Mouse (Mus musculus) kidney, adult 8-10 months (tissue): ENCODE measurements around the gene Heatr6.

Experiments
- DNase-seq, 2 experiments: peaks; one replicate each; pipeline ENCODE4 v3.0.0; 2022

Heatr6 gene

GRCm38 (mm10) chr11:83753581-83754181 lies at the start of gene Heatr6:
Gene Heatr6 (plus strand): TSS chr11:83753696.
- DNase-seq, result peak; percentile 88

DNA sequence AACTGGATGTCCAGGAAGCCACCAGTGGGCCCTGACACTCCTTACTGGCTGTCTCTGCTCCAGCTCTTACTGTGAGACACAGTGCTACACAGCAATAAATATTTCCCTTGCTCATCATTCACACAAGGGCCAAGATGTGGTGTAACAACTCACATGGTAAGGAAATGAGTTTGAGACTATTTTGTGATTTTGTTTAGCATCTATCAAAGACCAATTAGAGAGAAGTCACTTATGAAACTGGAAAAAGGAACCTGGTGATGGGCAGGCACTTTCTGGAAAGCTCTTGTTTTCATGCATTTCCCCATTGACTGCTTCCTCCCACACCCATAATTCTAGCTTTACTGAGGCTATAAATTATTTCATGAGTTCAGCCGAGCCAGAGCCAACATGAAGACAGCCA lies 49.8 kb upstream of the Heatr6 start, which contains the start of gene Wfdc17:
Gene Wfdc17 (plus strand): TSS at position 287 of the 400 bp plus-strand sequence.
- no peak for DNase-seq

GRCm38 (mm10) chr11:83708715-83709114 lies 44.8 kb upstream of the Heatr6 start, which contains the start of gene Wfdc18:
Gene Wfdc18 (plus strand): TSS chr11:83709015.
- DNase-seq, result no peak

DNA sequence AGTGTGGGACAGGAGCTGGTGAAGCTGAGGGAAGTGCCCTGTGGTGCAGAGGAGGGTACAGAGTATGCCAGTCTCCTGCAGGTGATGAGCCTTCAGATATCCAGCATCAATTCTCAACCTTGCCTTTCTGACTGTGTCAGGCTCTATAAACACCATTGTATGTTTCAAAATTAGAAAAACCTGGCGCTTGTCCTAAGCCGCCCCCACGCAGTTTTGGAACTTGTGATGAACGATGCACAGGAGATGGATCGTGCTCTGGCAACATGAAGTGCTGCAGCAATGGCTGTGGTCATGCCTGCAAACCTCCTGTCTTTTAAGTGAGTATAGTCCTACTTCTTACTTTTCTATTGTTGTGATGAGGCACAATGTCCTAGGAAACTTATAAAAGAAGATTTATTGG lies 43.8 kb upstream of the Heatr6 start:
- no peak for DNase-seq

DNA sequence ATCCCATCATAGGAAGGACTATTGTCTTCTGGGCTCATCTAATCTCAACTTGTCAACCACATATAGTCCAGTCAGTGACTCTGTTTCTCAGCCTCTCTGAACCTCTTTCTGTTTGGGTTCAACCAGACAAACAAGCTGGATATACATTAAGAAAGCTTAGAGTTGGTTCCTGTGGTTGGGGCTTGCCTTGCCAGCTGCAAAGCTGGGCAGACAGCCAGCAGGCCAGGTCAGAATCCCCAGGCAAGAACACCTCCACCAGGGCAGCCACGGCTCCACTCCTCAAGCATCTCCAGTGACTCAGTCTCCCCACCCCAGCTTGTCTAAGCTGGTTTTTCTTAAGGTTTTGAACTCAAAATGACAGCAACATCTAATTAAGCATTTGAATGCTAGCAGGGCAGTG lies 40.8 kb upstream of the Heatr6 start:
- DNase-seq, result no peak

DNA sequence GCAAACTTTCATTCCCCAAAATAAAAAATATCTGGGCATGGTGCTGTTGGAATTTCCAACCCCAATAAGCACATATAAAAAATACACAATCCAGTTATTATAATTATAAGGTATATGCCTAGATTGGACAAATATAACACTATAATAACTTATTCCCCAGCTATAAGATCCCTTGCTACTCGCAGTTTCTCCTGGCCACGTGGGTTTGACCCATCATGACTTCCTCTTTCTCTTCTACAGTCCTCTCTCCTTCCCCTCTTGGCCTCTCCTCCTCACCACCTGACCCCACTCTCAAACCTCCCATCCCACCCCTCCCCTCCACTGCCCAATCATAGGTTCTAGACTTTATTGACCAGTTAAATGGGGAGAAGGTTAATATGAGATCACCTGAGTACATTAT lies 39.6 kb upstream of the Heatr6 start:
- DNase-seq, result no peak

GRCm38 (mm10) chr11:83717042-83717665 lies 36.3 kb upstream of the Heatr6 start:
- DNase-seq, result peak; percentile 7 to 10

- DNase-seq, result no peak
Observed at GRCm38 (mm10) chr11:83720766-83721165, 32.7 kb upstream of the Heatr6 start.

DNA sequence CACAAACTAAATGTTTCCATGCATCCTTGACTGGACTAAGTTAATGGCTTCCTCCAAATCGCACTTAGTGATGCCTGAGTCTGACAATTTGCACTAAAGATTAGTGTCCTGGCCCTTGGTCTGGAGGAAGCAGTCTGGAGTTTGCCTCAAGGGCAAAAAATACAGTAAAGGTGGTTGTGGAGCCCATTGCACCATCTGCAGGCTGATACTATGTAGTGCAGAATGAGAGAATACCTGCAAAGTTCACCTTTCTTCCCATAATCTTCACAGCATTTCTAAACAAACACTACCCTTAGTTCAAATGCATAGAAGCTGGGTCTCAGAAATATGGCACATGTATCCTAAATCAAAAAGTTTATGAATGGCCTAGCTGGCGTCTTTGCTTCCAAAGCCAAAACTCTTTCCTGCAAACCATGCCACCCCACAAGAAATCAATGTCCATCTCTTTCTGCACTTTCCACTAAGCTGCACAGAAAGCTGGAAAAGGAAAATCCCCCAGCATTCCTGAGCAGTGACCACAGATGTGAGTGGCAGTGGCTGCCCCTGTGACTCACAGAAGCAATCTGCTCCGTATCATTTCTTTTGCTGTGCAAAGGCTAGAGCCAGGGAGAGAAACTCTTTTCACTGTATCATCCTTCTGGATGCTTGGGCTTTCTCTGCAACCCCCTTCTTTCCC lies 24.6 kb upstream of the Heatr6 start:
- DNase-seq, result no peak

- DNase-seq, result no peak
Observed at GRCm38 (mm10) chr11:83731116-83731515, 22.4 kb upstream of the Heatr6 start.

DNA sequence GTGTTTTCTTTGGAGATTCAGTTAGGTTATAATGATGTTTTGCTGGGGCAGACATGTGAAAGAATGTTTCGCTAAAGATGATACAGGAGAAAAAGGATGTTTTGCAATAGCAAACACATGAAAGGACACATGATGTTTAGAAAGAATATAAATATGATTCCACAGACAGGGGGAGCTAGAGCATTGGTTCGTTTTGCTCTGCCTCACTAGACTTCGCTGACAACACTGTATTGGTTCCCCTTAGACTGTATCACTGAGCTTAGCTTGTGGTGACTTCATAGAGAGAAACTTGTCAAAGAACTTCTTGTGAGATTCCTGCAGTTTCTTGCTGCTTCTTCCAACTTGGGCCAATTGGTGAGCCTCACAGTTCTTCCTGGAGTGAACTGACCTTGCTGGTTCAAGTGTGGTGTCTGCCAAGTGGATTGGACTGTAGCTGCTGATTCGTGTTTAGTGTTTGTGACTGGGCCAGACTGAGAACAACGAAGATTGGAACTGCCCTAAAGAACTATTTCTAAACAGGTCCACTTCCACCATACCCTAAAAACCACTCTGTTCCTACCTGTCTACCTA lies 20.3 kb upstream of the Heatr6 start:
- no peak for DNase-seq

DNA sequence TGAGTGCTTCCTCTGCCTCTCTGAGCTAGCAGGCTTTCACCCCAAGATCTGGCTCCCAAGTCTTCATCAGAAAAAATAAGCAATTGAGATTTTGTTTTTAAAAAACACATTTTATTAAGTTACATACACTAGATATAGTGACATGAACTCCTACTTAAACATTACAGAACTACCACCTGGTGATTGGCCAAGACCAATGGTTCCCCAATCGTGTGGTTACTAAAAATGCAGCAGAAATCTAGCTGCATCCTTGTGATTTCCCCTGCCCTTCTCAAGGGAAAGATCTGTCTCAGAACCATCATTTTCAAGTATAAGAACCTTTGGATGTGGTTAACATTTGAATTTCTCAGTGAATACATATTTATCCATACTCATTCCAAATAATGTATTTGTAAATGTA lies 19.3 kb upstream of the Heatr6 start:
- DNase-seq, result no peak

DNA sequence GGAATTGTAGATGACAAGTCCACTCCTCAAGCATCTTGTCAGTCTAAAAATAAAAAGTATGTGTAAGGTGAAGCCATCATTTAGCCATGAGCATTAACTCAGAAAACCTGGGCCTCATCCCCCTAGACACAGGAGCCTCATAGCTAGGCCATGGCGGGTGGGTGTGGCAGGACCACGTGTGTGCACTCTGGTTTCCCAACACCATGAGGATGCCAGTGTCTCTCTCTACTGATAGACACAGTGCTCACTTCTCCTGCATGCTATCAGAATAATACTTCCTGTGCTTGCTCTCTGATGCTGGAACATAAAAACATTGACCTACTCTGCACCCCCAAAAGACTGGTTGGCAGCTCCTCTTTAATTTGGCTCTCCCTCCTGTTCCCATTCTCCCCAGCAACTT lies 17.6 kb upstream of the Heatr6 start:
- no peak for DNase-seq

- no peak for DNase-seq
Observed at GRCm38 (mm10) chr11:83737109-83737558, 16.4 kb upstream of the Heatr6 start.

DNA sequence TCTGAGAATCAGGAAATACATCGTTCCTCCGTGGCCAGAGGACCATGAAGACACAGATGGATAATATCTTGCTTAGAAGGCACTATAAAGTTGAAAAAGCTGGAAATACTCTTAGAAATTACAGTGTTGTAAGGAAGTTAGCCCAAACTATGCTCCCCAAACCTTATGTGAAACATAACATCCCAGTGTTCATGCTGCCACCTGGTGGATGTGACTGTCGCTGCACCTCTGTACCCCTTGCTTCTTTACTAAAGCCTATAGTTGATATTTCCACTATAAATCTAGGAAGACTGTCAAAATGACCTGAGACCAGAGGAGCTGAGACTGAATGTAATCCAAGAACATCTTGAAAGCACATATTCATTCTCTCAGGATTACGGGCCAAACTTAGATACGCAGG lies 14.3 kb upstream of the Heatr6 start:
- peak; percentile 37 to 81 for DNase-seq

DNA sequence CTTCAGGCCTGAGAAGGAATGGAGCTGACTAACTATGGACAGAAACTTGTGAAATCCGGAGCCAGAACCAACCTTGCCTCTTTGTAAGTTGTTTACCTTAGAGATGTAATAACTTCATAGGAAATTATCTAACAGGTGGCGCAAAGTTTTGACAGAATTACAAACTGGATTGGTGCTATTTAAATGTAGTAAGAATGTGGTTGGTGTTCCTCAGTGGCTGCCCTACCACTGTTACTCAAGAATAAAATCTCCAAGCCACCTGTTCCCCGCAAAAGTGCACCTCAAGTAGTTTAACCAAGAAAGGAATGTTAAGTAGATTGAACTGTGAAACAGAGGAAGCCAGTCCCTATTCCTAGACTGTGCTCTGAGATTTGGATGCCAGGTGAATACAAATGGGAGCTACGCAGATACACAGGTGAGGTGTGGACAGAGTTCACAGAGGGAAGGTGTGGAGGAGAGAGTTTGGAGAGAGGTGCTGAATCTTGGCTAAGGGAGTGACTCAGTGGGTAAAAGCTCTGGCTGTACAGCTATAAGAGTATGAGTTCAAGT lies 13.0 kb upstream of the Heatr6 start:
- DNase-seq, result no peak

DNA sequence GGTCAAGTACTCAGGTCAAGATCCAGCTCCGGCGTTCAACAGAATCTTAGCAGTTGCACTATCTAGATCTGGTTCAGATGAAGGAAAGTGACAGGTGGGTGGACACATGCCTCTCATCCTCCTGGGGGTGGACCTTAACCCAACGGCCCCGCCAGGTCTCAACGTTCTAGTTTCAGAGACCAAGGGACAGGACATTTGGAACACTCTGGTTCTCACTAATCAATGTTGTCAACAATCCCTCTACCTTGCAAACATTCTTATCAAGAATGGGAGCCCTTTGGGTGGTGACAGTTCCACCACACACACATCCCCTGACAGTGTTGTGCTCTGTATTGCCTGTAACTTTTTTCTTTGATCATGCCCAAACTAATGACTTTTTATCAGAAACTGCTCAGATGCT lies 11.7 kb upstream of the Heatr6 start:
- no peak for DNase-seq

GRCm38 (mm10) chr11:83742731-83743355 lies 10.7 kb upstream of the Heatr6 start:
- peak in 1 of 2 experiments; percentile 24 for DNase-seq

DNA sequence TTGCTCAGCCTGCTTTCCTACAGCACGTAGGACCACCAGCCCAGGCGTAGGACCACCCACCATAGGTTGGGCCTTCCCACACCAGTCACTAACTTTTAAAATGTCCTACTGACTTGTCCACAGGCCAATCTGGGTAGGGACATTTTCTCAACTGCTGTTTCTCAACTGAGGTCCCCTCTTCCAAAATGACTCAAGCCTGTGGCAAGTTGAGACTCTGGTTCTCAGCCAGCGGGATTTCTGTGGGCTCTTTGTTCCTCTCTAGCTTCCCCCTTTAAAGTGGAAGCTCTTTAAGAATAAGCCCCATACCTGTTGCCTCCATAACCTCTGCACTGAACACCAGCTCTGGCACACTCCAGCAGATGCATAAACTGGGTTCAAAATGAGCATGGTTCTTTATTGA lies 10.0 kb upstream of the Heatr6 start:
- DNase-seq, result no peak

DNA sequence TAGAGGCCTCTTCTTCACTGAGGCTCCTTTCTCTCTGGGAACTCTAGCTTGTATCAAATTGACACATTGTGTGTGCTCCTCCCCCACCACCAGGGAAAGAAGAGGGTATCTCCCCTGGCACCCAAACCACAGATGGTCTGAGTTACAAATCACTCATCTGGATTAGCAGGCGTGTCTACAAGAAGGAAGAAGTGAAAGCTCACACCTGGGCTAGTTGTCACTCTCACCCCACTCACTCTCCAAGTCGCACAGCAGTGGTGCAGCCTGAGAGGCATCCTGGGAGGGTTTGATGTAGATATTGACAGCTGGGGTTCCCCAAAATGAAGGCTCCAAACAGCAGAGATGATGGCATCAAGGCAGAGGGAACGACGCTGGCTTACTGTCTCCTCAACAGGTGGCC lies 7.3 kb upstream of the Heatr6 start:
- DNase-seq, result no peak

- DNase-seq, result no peak
Observed at GRCm38 (mm10) chr11:83746681-83747080, 6.8 kb upstream of the Heatr6 start, which contains the start of gene Wfdc21. Gene Wfdc21 (plus strand): TSS chr11:83746940.

DNA sequence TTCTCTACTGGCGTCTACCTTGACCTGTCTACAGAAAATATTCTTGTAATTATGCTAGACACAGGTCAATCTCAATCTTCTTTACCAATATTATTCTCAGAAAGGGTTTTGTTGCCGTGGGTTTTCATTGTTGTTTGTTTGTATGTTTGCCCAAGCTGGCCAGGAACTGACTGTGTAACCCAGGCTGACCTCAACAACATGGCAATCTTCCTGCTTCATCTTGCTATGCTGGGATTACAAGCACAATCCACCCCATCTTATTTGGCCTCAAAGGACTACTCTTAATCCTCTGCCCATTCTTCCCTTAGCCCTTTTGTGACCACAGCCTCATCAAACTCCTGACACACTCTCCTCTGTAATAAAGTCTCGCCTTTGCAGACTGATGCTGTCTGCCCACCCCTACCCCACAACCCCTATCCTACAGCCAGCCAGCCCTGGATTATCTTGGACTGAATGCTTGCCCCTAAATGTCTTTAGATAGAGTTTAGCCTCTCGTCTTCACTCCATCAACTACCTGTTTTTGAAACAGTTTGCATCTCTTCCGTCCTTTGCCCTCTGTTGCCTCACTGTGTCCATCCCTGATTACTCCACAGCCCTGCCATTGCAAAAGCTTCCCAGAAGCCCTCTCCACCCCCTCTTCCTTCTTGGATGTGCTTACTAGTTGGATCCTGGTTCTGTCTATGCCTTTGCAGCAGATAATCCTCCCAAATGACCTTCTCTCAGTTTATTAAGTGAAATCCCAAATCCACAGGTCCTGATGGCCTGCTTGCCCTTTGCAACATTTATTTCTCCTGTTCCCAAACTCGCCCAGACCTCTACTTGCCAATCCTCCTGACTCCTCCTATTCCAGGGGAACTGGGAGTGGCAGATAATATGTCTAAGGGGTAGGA lies 5.9 kb upstream of the Heatr6 start:
- DNase-seq, result no peak
